Mouse (Mus musculus) cortical plate, adult 2 months (tissue): ENCODE data around the gene Klhl25.

ENCODE experiments used
- CTCF ChIP-seq: fragments of 200-500 bp; IDR thresholded peaks from 2 replicates; pipeline ENCODE4 v1.5.1; 2011; ENCODE audit warnings: mild to moderate bottlenecking, control low read depth, low read length; ENCODE audit not compliant: insufficient read depth; ENCODE audit errors: extremely low read depth
- POLR2A ChIP-seq: fragments of 200-500 bp; IDR thresholded peaks from 2 replicates; pipeline ENCODE4 v1.6.1; 2011; ENCODE audit warnings: mild to moderate bottlenecking, low read length, control low read depth; ENCODE audit not compliant: insufficient read depth; ENCODE audit errors: extremely low read depth

- TF ChIP-seq CTCF (no peak), POLR2A (no peak)
Measured at GRCm38 (mm10) chr7:75828536-75828935, 19.6 kb upstream of the Klhl25 start.
